Mouse (Mus musculus) fat pad, adult 2 months (tissue): Measurements from ENCODE around the gene Fgfr2.

ENCODE experiments used
- DNase-seq: peaks from one replicate; pipeline ENCODE4 v3.0.0-alpha.2; 2011; ENCODE audit warnings: low read depth, low spot score; ENCODE audit errors: extremely low read depth

Gene Fgfr2

GRCm38 (mm10) chr7:131362269-131362614 is 1760.9 kb downstream of the Fgfr2 start:
- DNase-seq: no peak

GRCm38 (mm10) chr7:131356105-131356504 is 1767.0 kb downstream of the Fgfr2 start:
- no peak for DNase-seq

GRCm38 (mm10) chr7:131345856-131346541 is 1777.2 kb downstream of the Fgfr2 start:
- DNase-seq: no peak

- no peak for DNase-seq
These were observed 1785.6 kb downstream of the Fgfr2 start for GRCm38 (mm10) chr7:131337502-131338068.

DNA sequence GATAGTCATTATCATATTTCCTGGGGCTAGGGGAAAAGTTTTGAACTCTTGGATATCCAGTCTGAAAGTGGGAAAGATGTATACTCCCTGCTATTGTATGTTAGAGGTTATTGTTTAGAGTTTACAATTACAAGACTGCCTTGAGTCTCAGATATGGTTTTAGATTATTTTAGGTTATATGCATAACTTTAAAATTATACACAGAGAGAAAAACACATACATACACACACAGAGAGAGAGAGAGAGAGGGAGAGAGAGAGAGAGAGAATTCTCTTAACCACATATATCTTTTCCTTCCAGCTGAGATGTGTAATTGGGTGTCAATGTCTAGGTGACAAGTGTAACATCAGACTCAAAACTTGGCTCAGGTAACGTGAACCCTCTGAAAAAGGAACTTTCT is 1789.6 kb downstream of the Fgfr2 start, which contains the start of gene Fam24a:
Gene Fam24a, plus strand, starts transcription at position 301 of the 400 bp plus-strand sequence.
- DNase-seq: no peak

DNA sequence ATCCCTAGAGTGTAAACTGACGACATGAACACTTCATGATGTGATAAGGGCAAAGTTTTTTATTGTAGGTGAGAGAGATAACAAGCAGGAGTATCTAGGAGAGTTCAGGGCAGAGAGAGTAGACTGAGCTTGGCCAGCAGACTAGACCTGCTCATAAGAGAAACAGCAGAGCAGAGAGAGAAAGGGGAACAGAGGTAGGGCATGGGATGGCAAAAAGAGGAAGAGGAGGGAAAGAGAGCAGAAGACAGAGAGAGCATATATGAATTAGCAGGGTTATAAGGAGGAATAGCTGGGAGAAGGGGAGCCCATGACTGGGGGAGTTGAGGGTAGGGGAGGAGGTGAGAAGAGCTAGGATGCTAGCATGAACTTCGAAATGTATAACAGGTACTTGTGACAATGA is 1791.5 kb downstream of the Fgfr2 start:
- no peak for DNase-seq

- DNase-seq: no peak
These were observed 1793.7 kb downstream of the Fgfr2 start, which contains the start of gene Fam24b for GRCm38 (mm10) chr7:131329416-131329815. Fam24b (minus strand) TSS chr7:131329516.

DNA sequence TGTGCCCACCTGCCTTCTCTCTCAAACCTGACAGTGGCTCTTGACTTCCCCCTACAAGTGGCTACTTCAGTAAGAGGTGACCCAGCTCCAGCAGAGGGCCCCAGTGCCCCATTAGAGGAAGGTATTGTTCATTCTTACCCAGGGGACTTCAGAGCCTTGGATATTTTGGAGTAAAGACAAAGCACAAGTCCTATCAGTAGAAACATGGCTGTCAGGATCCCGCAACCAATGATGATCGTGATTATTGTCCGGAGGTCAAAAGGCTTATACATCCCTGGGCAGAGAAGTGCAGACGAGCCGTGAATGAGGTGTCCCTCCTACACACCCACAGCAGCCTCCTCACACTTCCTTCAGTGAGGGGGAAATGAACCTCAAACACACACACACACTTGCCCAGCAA is 1796.1 kb downstream of the Fgfr2 start:
- no peak for DNase-seq

DNA sequence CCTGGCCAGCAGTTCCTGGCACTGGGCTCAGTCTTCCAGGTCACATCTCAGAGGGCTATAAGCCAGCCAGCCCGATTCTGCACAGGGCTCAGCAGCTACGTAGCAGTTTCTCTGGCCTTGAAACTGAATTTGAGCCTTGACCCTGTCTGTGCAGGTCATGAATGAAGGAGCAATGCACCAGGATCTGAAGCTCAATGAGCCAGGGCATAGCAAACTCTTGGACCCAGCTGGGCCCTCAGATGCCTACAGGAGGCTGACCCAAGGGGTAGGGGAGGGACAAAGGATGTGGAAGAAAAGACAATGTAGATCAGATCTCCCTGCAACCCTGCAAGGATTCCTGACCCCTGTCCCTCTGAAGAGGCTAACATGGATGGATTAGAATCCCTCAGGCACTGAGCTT is 1801.0 kb downstream of the Fgfr2 start, which contains the start of gene Cuzd1:
Gene Cuzd1, minus strand, starts transcription at position 101 of the 400 bp plus-strand sequence.
- DNase-seq: no peak

- no peak for DNase-seq
These were observed 1804.8 kb downstream of the Fgfr2 start for GRCm38 (mm10) chr7:131318340-131318739.

GRCm38 (mm10) chr7:131317587-131317986 is 1805.6 kb downstream of the Fgfr2 start:
- DNase-seq: no peak

DNA sequence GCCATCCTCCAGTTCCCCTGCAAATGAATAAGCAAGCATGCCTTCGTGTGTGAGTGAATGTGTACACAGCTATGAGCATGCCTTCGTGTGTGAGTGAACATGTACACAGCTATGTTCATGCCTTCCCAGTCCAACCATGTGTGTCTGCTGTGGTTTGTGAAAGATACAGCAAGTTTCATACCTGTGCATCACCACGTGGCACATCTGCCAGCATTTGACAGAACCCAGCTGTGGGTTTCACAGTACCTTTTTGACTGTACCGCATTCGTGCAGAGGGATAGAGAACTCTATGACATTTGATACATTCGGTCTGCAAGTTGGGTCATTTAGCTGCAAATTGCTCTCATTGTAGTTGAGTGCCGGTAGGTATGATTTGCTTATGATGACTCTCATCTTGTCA is 1808.7 kb downstream of the Fgfr2 start:
- DNase-seq: no peak

DNA sequence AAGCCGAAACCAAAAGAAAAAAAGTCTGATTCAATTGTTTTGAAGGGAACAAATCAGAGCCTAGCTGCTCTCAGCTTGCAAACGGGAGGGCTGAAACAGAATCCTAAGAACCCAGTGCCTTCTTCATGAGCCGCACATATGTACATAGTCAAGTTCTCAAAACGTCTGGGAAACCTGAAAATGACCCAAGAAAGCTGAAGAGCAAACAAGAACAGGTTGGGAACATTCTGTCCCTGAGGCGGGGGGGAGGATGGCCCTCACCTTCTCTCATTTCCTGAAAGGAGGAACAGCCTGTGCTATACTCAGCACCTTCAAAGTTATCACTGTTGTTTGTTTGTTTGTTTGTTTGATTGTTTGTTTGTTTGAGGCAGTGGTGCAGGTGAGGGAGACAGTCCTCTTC is 1816.4 kb downstream of the Fgfr2 start:
- DNase-seq: no peak

GRCm38 (mm10) chr7:131303340-131303739 is 1819.8 kb downstream of the Fgfr2 start:
- DNase-seq: peak; percentile 78

GRCm38 (mm10) chr7:131297151-131297550 is 1826.0 kb downstream of the Fgfr2 start:
- DNase-seq: no peak

GRCm38 (mm10) chr7:131265851-131266250 is 1857.3 kb downstream of the Fgfr2 start:
- no peak for DNase-seq

DNA sequence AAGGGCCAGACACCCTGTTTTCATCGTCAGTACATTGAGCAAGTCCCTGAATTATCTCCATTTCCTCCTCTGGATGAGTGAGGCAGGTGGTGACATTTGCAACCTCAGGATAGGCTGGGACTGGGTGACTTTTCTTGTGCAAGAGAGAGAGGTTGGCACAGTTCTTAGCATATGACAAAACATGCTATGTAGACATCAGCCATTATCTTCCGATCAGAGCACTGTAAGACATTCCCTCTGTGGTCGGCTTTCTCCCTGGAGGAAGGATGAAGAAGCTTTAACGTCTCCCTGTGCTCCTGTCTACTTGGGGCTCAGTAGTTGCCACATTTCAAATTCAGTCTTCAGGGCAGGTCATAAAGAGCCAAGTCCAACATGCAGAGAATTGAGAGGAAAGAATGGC is 1858.9 kb downstream of the Fgfr2 start:
- DNase-seq: peak; percentile 92

DNA sequence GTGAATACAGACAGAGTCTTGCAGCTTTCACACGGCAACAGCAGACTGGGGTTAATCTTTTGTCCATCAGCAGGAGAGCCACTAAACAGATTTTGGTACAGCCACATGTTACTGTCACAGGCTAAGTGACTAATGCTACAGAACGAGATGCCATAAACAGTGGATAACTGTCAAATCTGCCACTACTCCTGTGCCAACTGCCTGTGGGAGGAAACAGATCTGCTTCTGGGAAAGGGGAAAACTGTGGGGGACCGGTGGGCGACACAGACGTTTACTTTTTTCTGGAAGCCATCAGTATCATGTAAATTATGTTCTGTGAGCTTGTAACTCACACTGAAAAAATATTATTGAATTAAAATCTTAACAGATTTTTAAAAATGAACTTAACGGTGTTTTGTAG is 1862.2 kb downstream of the Fgfr2 start:
- DNase-seq: no peak

DNA sequence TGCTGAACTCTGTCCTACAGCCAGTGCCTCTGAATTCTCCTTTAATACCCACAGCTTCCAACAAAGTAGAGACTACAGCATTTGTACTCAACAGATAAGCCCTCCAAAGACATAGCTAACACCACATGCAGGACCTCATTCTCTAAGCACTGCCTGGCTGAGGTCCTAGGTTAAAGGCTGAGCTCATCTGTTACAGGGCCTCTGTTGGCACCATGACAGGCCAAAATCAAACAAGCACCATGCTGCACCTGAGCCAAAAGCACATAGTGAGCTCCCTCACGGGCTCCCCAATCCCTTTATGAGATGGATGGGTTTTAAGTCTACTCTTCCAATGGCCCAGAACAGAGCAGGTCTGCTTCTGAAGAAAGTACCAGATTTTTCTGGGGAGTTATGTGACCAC is 1865.8 kb downstream of the Fgfr2 start:
- DNase-seq: no peak

- peak; percentile 18 for DNase-seq
These were observed 1866.3 kb downstream of the Fgfr2 start for GRCm38 (mm10) chr7:131256841-131257240.

GRCm38 (mm10) chr7:131244993-131245392 is 1878.2 kb downstream of the Fgfr2 start:
- no peak for DNase-seq

DNA sequence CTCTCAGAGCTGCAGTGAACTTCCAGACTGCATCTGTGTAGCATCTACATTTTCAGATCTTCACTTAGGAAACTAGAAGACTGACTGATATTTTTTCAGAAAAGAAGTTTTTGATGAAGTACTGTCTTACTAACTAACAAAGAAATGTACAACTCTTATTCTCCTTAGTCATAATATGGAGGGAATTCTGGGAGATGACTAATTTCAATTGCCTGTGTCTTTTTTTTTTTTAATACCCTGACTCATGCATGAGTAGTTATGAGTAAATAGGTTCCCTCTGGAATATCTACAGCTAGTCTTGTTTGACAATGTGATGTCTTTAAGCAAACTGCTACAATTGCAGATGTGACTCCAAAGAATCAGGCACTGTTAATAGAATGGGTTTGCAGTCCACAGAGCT is 1887.1 kb downstream of the Fgfr2 start:
- DNase-seq: no peak

- DNase-seq: no peak
These were observed 1900.1 kb downstream of the Fgfr2 start for GRCm38 (mm10) chr7:131223086-131223485.
